Mouse (Mus musculus): ENCODE data around the gene Ppbp.
"Not testable (repeated sequence)": the region's sequence is repeated elsewhere in the genome, so short reads cannot be mapped to it uniquely, and the experiment has no call there.

Gene Ppbp

DNA sequence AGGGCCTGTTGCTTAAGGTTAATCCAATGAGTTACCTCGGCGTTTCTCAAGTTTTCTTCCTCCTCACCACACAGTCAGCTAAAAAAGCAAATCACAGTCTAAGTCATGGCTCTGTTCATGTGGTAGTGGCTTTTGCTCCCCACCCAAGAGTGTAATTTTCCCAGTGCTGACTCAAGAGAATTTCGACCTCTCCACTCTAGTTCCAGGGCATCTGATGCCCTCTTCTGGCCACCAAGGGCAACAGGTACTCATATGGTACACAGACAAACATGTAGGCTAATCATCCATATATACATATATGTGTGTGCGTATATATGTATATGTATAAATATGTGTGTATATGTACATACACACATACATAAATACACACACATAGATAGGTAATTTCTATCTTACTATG, 19.8 kb downstream of the Ppbp start:
- DNase-seq: no peak

- no peak for DNase-seq
Measured at GRCm38 (mm10) chr5:90789306-90790073, 21.2 kb downstream of the Ppbp start.

GRCm38 (mm10) chr5:90790074-90790502, 21.8 kb downstream of the Ppbp start:
- DNase-seq: no peak

DNA sequence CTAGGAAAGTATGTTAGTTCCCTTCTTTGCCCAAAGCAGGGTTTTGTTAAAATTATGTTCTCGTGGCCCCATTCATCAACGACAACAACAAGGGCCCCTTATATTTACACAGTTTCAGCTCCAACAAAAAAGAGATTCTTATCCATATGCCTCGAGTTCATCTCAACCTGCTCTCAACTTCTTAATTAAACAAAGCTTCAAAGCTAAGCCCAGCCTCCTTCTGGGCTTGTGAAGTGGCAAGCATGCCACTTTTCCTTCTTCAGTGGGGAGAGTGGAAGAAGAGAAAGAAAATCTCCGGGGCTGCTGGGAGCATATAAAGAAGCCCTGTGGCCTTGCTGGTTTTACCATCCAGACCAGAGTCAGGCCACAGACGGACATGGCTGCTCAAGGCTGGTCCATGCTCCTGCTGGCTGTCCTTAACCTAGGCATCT, 25.9 kb downstream of the Ppbp start, which contains the start of gene Cxcl15:
TSS of gene Cxcl15 (plus strand) at position 340 of the 431 bp plus-strand sequence.
- no peak for DNase-seq

DNA sequence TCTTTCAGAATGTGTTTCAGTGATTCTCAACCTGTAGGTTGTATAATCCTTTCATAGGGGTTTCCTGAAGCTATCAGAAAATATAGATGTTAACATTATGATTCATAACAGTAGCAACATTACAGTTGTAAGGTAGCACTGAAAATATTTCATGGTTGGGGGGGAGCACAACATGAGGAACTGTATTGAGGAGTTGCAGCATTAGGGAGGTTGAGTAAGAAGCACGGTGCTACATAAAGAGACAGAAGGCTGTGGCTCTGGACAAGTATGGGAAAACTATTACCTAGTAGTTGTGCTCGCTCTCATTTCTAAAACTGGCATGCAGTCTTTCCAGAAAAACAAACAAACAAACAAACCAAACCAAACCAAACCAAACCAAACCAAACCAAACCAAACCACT, 27.1 kb downstream of the Ppbp start:
- DNase-seq: not testable (repeated sequence)

- DNase-seq: no peak
Measured at GRCm38 (mm10) chr5:90804574-90804973, 36.3 kb downstream of the Ppbp start.

DNA sequence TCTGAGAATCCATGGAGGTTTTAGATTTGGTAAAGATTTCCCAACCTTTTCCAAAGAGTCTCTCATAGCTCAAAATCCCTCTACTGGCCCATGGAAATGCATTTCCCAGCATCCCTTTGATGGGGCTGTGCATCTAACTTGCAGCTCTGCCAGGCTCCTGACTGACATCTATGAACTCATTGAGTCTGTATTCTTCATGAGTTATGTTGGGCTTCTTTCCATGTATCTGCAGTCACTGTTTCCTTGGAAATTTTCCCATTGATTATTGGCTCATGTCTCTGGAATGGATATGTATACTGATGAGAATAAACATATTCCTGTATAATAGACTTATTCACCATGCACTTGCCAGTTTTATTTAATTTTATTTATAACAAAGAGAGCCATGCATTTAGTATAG, 37.7 kb downstream of the Ppbp start:
- DNase-seq: no peak

- DNase-seq: no peak
Measured at GRCm38 (mm10) chr5:90807176-90807950, 39.0 kb downstream of the Ppbp start.

All from cerebellum, adult 9-10 months (tissue).